In genomic region chr2:167538671-167539306, GRCm38 (mm10) we compare ENCODE assay signal across 7 mouse cellular contexts. TPM values are rescaled to one million over a fixed set of nuclear protein-coding genes. Genes with fewer than 3 reads are reported as not detected.
DNase-seq lines count a peak whose midpoint lies in the region; ATAC-seq and TF ChIP-seq lines count a peak whose summit lies in the region.

No protein-coding gene starts in this region.

- peak overlapping the region; percentile 82 for H3K4me3 ChIP-seq in testis, adult 2 months (ENCODE audit: control insufficient read depth, low read depth, low read length)
- peak overlapping the region; percentile 82 for H3K4me3 ChIP-seq in embryonic facial prominence, embryonic 13.5 days
- H3K4me3 ChIP-seq in hindbrain, embryonic 15.5 days = peak overlapping the region; percentile 41
- peak overlapping the region; percentile 52 for H3K4me3 ChIP-seq in midbrain, embryonic 16.5 days (ENCODE audit: low read depth, low read length)

- peak overlapping the region; percentile 7; the same call in 1 of the 2 replicates for H3K27ac ChIP-seq in testis, adult 2 months (ENCODE audit: control insufficient read depth, insufficient read depth, low read depth, low read length)
- peak overlapping the region; percentile 99 for H3K27ac ChIP-seq in embryonic facial prominence, embryonic 13.5 days
- no peak overlapping the region for H3K27ac ChIP-seq in hindbrain, embryonic 15.5 days (replicated peaks)
- H3K27ac ChIP-seq in midbrain, embryonic 16.5 days (ENCODE audit: low read length) = no peak overlapping the region

- WGBS in embryonic facial prominence, embryonic 13.5 days = 11% methylated on average over 34 of the region's 34 CpGs
- 30% methylated on average over 30 of the region's 34 CpGs for WGBS in hindbrain, embryonic 15.5 days
- WGBS in midbrain, embryonic 16.5 days = 34% methylated on average over 34 of the region's 34 CpGs

- H3K4me1 ChIP-seq in testis, adult 2 months (ENCODE audit: control insufficient read depth, insufficient read depth, low read length) = peaks cover 27% of the 10 kb centered on the region
- peaks cover 44% of the 10 kb centered on the region for H3K4me1 ChIP-seq in embryonic facial prominence, embryonic 13.5 days
- peaks cover 26% of the 10 kb centered on the region for H3K4me1 ChIP-seq in hindbrain, embryonic 15.5 days (replicated peaks)
- H3K4me1 ChIP-seq in midbrain, embryonic 16.5 days (ENCODE audit: control insufficient read depth, insufficient read depth, low read length) = peaks cover 12% of the 10 kb centered on the region

- H3K27me3 ChIP-seq in testis, adult 2 months (ENCODE audit: control insufficient read depth, insufficient read depth, low read length) = no peaks in the 10 kb centered on the region
- H3K27me3 ChIP-seq in embryonic facial prominence, embryonic 13.5 days = peaks cover 16% of the 10 kb centered on the region
- peaks cover 47% of the 10 kb centered on the region for H3K27me3 ChIP-seq in hindbrain, embryonic 15.5 days
- H3K27me3 ChIP-seq in midbrain, embryonic 16.5 days (ENCODE audit: control insufficient read depth, insufficient read depth, low read depth, low read length) = peaks cover 36% of the 10 kb centered on the region

- H3K4me2 ChIP-seq in embryonic facial prominence, embryonic 13.5 days = peak overlapping the region; percentile 89
- peak overlapping the region; percentile 77 for H3K4me2 ChIP-seq in hindbrain, embryonic 15.5 days
- peak overlapping the region; percentile 98 for H3K4me2 ChIP-seq in midbrain, embryonic 16.5 days (ENCODE audit: low read length)

- no peaks in the 10 kb centered on the region for H3K9me3 ChIP-seq in embryonic facial prominence, embryonic 13.5 days
- no peaks in the 10 kb centered on the region for H3K9me3 ChIP-seq in hindbrain, embryonic 15.5 days
- no peaks in the 10 kb centered on the region for H3K9me3 ChIP-seq in midbrain, embryonic 16.5 days (replicated peaks; ENCODE audit: control insufficient read depth, low read length, poor library complexity, severe bottlenecking)

- ATAC-seq in embryonic facial prominence, embryonic 13.5 days (ENCODE audit: insufficient number of reproducible peaks, insufficient read depth, low FRiP score, low TSS enrichment, low read depth) = no peak
- ATAC-seq in hindbrain, embryonic 15.5 days (ENCODE audit: low FRiP score, low read depth) = no peak
- no peak for ATAC-seq in midbrain, embryonic 16.5 days

- TF ChIP-seq CTCF in testis, adult 2 months (IDR thresholded peaks at IDR 0.05; ENCODE audit: control insufficient read depth, insufficient read depth, insufficient replicate concordance, low read depth, low read length) = no peak

- no peak for TF ChIP-seq POLR2A in testis, adult 2 months (IDR thresholded peaks at IDR 0.05; ENCODE audit: control insufficient read depth, low read depth, low read length)

- no peak for DNase-seq in testis, postnatal 14 days (ENCODE audit: low spot score)
- DNase-seq in testis, postnatal 10 days (ENCODE audit: low spot score) = no peak
- DNase-seq in frontal cortex, postnatal 25 days (ENCODE audit: low spot score in 2 of 2) = no peak

- peak overlapping the region; percentile 93 for H3K9ac ChIP-seq in embryonic facial prominence, embryonic 13.5 days
- H3K9ac ChIP-seq in hindbrain, embryonic 15.5 days = no peak overlapping the region
- H3K9ac ChIP-seq in midbrain, embryonic 16.5 days (ENCODE audit: low read depth, low read length) = no peak overlapping the region

- H3K36me3 ChIP-seq in testis, adult 2 months (ENCODE audit: control insufficient read depth, insufficient read depth, low read length) = no peaks in the 10 kb centered on the region; the same call in none of the 2 replicates
- H3K36me3 ChIP-seq in embryonic facial prominence, embryonic 13.5 days = peaks cover 39% of the 10 kb centered on the region
- H3K36me3 ChIP-seq in hindbrain, embryonic 15.5 days = no peaks in the 10 kb centered on the region
- H3K36me3 ChIP-seq in midbrain, embryonic 16.5 days (ENCODE audit: control insufficient read depth, insufficient read depth, low read length) = no peaks in the 10 kb centered on the region

RNA-seq across cellular contexts. Expression of gene Snai1, which starts 0.8 kb away (rescaled TPM):
- polyA plus RNA-seq in testis, adult 2 months (2012; rRNA removed) = 7.9 TPM in 2 replicates
- 113 and 129 TPM in 2 replicates for polyA plus RNA-seq in embryonic facial prominence, embryonic 13.5 days (2015; fragmentation: Nextera tagmentation; extraction: Ambion mirVana)
- 5.9 and 6.6 TPM in 2 replicates for polyA plus RNA-seq in hindbrain, embryonic 15.5 days (2015; fragmentation: Nextera tagmentation; extraction: Ambion mirVana)
- 3.9 and 4.7 TPM in 2 replicates for polyA plus RNA-seq in midbrain, embryonic 16.5 days (2015; fragmentation: Nextera tagmentation; extraction: Ambion mirVana)

RNA-seq across cellular contexts. Expression of gene Spata2, which starts 46.1 kb away (rescaled TPM):
- polyA plus RNA-seq in testis, adult 2 months (2012; rRNA removed) = 14.9 and 15.0 TPM in 2 replicates
- polyA plus RNA-seq in embryonic facial prominence, embryonic 13.5 days (2015; fragmentation: Nextera tagmentation; extraction: Ambion mirVana) = 15.4 TPM in 2 replicates
- polyA plus RNA-seq in hindbrain, embryonic 15.5 days (2015; fragmentation: Nextera tagmentation; extraction: Ambion mirVana) = 30.7 and 33.4 TPM in 2 replicates
- polyA plus RNA-seq in midbrain, embryonic 16.5 days (2015; fragmentation: Nextera tagmentation; extraction: Ambion mirVana) = 32.2 and 34.4 TPM in 2 replicates

RNA-seq across cellular contexts. Expression of gene Rnf114, which starts 46.3 kb away (rescaled TPM):
- polyA plus RNA-seq in testis, adult 2 months (2012; rRNA removed) = 69.1 and 70.1 TPM in 2 replicates
- polyA plus RNA-seq in embryonic facial prominence, embryonic 13.5 days (2015; fragmentation: Nextera tagmentation; extraction: Ambion mirVana) = 88.4 and 91.9 TPM in 2 replicates
- polyA plus RNA-seq in hindbrain, embryonic 15.5 days (2015; fragmentation: Nextera tagmentation; extraction: Ambion mirVana) = 112 and 115 TPM in 2 replicates
- polyA plus RNA-seq in midbrain, embryonic 16.5 days (2015; fragmentation: Nextera tagmentation; extraction: Ambion mirVana) = 111 and 121 TPM in 2 replicates

Comparison
In these comparisons a context has a peak if more than half of its experiments do, and no peak if none do; other contexts are left out.
1. H3K27ac ChIP-seq: peak in testis, adult 2 months (single experiment) and embryonic facial prominence, embryonic 13.5 days (single experiment); none in hindbrain, embryonic 15.5 days (single experiment) and midbrain, embryonic 16.5 days (single experiment).
2. RNA of gene Snai1, which starts 0.8 kb away (polyA plus RNA-seq): 113 to 129 TPM in embryonic facial prominence, embryonic 13.5 days; 7.9 TPM in testis, adult 2 months, 5.9 to 6.6 TPM in hindbrain, embryonic 15.5 days and 3.9 to 4.7 TPM in midbrain, embryonic 16.5 days; every median in the first group is over 10 times any median in the second.
3. Peak in every context shown above with its lines, with median percentiles within 50 percentile points of each other: H3K4me3 ChIP-seq and H3K4me2 ChIP-seq.